Mouse (Mus musculus) CD4-positive naive resting alpha-beta T cell, adult 76 days (primary cell): Measurements from ENCODE around the gene Olig3. TPM values are rescaled to one million over a fixed set of nuclear protein-coding genes. Genes with fewer than 3 reads are reported as not detected.

Experiments
- total RNA-seq: library from RNA; stranded (reverse); gene quantifications from one replicate; pipeline ENCODE4 v1.2.4, GENCODE M21; 2023

Gene Olig3
- 1.2 TPM for total RNA-seq

GRCm38 (mm10) chr10:19356071-19356583 is at the start of gene Olig3:
Olig3 (plus strand) TSS chr10:19356533.

Other genes starting within 250 kb of the Olig3 start
- 456 TPM for gene Ifngr1, start 235.4 kb downstream of the Olig3 start, total RNA-seq